Mouse (Mus musculus) urinary bladder, postnatal 14 days (tissue): Measurements from ENCODE around the gene L2hgdh.
"Not testable (repeated sequence)": the region's sequence is repeated elsewhere in the genome, so short reads cannot be mapped to it uniquely, and the experiment has no call there.

Experiments
- DNase-seq: peaks from one replicate; pipeline ENCODE4 v3.0.0; 2021; ENCODE audit warnings: low spot score

L2hgdh gene

DNA sequence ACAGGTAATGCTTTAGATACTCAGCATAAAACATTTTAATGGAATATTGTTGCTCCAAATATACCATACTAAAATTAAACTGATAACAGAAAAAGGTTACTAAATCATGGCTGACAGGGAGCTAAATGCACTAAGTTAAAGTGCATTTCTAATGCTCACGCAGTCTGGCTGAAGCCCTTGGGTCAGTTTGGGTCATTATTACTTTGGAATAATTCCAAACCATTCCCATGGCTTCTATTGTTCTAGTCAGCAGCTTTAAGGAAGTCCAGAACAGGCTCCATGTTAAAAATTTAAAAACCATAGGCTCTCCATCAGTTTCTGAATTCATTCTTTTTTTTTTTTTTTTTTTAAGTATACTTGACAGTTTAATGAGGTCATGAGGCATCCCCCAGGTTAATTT, 50.5 kb downstream of the L2hgdh start:
- DNase-seq, result no peak

DNA sequence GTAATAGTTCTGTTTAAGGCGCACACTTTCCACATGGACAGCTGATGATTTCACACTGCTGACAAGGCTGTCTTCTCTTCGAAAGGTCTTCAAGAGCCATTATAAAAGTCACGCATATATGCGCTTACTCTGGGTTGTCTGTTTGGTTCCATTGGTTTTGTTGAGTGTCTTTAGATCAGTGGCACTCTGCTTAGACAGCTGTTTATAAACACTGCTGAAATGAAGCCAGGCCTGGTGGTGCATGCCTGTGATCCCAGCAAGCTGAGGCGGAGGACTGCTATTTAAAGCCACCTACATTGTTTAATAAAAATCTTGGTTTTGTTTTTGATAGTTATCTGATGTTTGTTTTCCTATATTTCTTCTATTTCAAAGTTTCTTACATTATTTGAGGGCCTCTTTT, 58.0 kb downstream of the L2hgdh start:
- no peak for DNase-seq

DNA sequence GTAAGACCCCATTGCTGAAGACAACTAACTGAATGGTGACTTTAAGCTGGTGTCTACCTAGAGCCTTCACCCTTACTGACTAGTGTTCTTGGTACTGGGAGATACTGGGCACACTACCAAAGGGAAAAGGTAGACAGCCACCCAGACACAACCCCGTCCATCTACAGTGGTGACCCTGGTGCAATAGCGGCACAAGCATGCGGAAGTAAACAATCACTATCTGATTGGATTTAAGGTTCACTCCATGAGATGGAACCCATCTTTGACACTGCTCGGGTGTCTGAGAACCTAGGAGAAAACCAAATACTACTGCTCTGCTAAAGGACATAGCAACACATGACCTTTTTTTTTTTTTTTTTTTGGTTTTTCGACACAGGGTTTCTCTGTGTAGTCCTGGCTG, 63.0 kb downstream of the L2hgdh start:
- DNase-seq, result no peak

DNA sequence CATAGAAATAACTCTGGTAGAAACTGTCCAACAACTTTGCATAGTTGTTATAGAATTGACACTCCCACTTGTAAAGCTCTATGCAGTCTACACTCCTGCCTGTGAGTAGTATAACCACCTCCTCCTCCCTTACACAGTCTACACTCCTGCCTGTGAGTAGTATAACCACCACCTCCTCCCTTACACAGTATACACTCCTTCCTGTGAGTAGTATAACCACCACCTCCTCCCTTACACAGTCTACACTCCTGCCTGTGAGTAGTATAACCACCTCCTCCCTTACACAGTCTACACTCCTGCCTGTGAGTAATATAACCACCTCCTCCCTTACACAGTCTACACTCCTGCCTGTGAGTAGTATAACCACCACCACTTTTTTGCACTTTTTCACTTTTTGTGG, 70.7 kb downstream of the L2hgdh start:
- not testable (repeated sequence) for DNase-seq

DNA sequence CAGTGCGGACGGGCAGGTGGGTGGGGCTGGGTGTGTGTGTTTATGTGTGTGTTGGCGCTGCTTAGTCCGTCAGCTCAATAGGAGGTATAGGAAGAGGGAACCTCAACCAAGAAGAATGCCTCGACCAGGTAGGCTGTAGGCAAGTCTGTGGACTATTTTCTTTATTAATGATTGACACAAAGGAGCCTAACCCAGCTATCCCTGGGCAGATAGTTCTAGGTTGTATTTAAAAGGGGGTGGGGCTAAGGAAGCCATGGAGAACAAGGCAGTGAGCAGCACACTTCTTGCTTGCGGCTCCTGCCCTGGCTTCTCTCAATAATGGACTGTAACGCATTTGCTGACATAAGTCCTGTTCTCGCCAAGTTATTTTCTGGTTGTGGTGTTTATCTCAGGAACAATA, 75.2 kb downstream of the L2hgdh start:
- DNase-seq, result no peak

DNA sequence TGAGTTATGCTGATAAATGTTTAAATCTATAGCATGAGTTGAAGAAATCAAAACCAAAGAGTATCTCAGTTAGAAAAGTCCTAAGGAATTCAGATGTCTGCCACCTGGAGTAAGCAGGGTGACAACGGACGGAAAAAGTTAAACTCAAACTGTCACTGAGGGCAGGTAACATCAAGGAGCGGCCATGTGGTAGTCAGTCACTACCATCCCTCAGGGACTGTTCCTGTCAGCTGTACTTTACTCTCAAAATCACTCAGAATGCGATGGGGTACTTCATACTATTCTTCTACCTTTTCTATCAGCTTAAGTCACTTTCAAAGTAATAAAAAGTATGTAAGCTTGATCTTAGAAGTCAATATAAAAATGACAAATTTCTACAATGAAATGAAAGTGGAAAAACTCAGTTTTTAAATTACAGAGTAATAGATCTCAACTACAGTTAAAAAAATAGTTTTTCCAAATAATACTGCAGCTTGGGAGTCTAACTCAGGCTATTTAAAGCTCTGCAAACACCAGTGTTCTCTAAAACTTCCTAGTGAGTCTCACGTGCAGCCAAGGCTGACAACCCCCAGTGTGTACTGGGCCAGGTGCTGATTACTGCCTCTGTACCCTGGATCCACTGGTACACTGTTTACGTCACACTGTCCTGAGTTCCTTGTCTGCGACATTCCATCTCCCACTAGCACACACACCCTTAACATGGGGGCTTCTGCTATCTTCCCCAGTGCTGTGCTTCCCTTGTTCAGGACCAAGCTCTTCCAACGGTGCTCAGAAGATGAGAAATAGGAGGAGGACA, 78.7 kb downstream of the L2hgdh start:
- DNase-seq, result no peak

DNA sequence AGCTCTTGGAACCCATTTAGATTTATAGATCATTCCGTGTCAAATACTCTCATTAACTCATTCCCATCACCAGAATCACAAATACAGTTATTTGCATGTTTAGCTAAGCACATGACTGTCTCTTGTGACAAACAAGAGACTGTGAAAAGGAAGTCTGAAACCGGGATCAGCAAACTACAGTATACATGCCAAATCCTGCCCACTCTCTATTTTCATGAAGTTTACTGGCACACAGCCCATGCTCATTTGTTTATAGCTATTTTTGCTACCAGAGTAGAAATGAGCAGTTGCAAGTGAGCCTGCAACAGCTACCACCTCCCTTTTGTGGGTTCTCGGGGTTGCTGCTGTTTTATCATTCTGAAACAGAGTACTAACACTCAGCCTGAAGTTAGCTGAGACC, 79.8 kb downstream of the L2hgdh start:
- peak; percentile 9 for DNase-seq

DNA sequence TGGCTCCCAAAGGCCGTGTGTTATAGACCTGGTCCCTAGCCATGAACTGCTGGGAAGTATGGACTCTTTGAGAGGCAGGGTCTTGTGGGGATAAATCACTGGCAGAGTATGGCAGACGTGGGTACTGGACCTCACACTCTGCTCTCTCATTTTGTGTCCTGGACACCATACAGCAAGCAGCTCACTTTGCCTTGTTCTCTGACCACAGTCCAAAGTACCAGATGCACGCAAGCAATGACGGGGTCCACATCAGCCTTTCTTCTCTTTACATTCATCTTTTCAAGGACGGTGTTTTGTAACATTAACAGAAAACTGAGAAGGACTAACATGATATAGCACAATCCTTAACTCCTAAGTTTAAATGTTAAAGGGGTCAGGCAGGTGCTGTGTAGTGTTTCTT, 81.8 kb downstream of the L2hgdh start:
- no peak for DNase-seq
